Mouse (Mus musculus) Muller cell, postnatal 12 days (primary cell): ENCODE measurements around the gene Gm42715.
"Not testable (repeated sequence)": the region's sequence is repeated elsewhere in the genome, so short reads cannot be mapped to it uniquely, and the experiment has no call there.

Experiments
- DNase-seq: peaks from one replicate; pipeline ENCODE4 v3.0.0-alpha.2; 2015; ENCODE audit errors: inconsistent ontology term

Gene Gm42715

GRCm38 (mm10) chr7:127519284-127519683 lies at the start of gene Gm42715:
Gene Gm42715 (plus strand): TSS chr7:127519584.
- DNase-seq = no peak

DNA sequence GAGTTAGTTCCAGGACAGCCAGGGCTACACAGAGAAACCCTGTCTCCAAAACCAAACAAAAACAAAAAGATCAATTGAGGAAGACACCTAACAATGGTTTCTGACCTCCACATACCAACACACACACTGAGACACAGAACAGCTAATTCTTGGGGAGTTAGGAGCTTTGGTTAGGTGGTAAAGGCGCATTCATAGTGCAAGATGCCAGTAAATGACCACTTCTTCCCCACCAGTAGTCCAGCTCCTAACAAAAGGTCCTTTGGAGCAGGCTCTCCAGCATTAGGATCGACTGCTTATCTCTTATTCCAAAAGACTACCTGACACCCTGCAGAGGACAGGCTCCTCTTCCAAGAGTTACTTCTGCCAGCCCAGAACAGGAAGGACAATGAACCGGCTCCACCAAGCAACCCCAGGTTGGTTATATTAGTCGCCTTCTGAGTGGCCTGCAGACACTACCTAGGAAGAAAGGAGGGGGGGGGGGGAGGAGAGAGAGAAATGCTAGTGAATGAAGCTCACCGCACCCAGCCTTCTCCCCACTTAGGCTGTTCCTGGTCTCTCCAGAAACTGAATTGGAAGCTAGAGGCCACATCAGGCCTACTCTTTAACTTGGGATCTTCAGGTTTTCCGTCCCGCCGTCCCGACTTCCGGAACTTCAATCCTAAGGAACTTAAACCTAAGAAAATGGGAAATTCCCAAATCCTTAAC lies 49.2 kb upstream of the Gm42715 start:
- DNase-seq = no peak

DNA sequence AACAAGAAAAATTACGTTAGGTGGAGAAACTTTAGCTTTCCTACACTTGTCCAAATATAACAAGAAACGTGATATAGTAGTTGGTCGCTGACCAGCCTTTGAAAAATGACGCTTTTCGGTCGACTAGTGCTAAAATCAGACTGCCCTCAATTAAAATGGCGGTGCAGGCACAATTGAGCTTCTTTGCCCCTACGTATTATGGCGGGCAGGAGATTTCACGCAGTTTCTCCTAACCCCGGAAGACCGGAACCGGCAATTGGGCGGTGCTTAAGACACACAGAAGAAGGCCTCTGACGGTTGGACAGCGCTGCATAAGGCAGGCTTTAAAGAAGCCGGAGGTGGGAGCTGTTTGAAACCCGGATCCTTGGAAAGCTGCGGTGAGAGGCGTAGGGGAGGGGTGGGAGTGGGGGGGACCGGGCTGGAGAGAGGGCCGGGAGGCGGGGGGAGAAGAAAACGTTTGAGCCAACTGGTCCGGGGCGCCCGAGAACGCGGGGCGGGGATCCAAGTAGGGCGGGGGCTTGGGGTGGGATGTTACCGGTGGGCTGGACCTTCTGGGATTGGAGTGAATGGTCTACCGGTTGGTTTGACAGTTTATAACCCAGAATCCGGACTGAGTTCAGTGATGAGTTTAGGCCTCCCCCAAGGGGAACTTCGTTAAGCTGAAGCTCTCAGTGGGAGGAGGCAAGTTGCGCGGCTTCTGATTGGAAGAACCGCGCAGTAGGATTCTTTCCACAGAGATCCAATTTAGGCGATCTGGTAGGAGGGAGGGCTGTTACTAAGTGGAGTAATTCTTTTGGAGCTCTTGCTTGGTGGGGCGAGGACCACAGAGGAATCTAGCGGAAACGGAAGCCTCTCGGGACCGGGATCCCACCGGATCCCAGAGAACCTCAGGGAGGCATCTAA lies 48.4 kb upstream of the Gm42715 start:
- DNase-seq = peak; percentile 98

DNA sequence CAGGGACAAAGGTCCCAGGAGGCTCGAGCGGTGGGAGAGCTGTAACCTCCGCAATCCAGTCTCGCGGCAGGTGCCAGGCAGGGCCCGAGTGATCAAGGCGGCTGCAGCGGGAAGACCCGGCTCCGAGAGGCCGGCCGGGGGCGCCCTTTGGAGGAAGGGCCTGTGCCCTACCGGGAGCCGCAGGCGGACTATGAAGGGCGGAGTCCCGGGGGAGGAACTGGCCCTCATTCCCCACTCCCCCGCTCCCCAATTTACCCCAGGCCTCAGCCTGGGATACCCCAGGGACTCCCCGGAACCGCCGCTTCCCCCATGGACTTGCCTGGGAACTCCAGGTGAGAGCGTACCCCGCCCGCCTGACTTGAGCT lies 47.8 kb upstream of the Gm42715 start:
- no peak for DNase-seq

- DNase-seq = no peak
Observed at GRCm38 (mm10) chr7:127472060-127472459, 47.3 kb upstream of the Gm42715 start.

GRCm38 (mm10) chr7:127473705-127474104 lies 45.7 kb upstream of the Gm42715 start:
- no peak for DNase-seq

- no peak for DNase-seq
Observed at GRCm38 (mm10) chr7:127474378-127475070, 44.9 kb upstream of the Gm42715 start.

- DNase-seq = no peak
Observed at GRCm38 (mm10) chr7:127475186-127475740, 44.1 kb upstream of the Gm42715 start.

DNA sequence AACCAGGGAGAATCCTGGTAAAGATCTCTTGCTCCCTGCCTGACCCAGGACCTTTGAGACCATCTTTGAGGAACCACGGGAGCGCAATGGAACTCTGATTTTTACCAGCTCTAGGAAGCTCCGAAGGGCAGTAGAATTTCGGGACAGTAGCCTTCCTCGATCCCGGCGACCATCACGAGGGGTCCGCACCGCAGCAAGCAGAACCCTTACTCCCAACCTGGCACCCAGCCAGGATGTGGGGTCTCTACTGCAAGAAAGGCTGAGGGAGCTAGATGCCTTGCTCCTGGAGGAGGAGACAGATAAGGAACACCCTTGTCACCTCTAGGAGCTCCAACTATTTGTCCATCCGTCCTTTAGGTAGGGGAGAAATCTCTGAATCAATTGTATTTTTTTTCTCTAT lies 43.0 kb upstream of the Gm42715 start:
- no peak for DNase-seq

GRCm38 (mm10) chr7:127476855-127477254 lies 42.5 kb upstream of the Gm42715 start:
- no peak for DNase-seq

GRCm38 (mm10) chr7:127477687-127478634 lies 41.4 kb upstream of the Gm42715 start:
- DNase-seq = peak; percentile 100

DNA sequence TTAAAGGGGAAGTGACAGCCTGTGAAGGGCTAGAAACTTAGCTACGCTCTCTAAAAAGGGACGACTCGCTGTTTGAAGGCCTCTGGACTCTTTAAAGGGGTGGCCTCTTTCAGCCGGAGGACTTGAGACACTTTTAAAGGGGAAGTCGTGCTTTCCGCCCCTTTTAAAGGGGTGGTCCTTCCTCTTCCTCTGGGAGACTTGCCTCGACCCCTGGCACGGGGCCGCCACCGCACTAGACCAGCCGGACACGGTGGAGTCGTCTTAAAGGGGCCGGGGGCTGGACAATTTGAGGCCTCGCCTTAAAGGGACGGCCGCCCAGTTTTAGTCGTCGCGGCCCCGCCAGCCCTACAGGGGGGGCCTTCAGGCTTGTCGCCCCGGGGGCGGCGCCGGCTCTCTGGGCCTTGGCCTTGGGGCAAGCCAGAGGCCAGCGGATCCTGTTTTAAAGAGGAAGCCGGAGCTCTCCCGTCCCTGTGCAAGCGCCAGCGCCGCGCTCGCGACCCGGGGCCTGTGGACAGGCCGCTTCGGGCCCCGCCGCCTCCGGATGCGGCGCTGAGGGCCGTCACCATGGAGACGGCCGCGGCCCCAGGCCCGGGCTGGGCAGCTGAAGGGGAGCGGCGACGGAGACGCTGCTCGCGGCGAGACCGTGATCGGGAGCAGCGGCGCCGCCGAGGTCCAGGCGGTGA lies 40.6 kb upstream of the Gm42715 start, which contains the start of gene Fbrs:
Fbrs (plus strand) TSS at position 565 of the 683 bp plus-strand sequence.
- DNase-seq = peak; percentile 100

DNA sequence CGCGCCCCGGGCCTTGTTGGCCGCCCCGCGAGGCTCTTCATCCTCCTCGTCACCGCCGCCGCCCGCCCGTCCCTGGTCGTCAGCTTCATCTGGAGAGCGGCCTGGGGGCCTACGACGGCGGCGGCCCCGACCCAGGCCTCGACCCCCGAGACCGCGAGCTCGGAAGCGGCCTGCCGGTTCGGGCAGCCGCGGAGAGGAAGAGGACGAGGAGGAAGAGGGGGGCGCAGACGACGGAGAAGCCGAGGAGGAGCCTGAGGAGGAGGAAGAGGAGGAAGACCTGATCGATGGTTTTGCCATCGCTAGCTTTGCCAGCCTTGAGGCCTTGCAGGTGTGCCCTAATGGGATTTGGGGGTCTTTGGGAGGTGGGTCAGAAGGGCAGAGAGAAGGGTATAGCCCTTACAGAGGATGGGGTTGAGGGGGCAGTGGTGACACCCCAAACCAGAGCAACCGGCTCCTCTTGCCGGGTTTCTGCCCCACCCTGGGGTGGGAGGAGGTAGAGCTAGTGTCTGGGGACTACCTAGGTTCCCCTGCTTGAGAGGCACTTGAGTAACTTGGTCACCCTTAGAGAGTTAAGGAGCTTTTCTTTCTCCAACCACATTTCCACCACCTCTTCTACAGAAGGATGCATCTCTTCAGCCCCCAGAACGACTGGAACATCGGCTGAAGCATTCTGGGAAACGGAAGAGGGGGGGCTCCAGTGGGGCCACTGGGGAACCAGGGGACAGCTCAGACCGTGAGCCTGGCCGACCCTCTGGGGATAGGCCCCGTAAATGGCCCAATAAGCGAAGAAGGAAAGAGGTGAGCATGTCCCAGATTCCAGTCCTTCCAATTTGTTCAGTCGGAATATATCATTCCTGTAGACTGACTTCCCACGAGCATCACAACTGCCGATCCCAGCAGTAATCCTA lies 39.8 kb upstream of the Gm42715 start:
- DNase-seq = peak; percentile 44

- no peak for DNase-seq
Observed at GRCm38 (mm10) chr7:127480321-127480720, 39.1 kb upstream of the Gm42715 start.

GRCm38 (mm10) chr7:127485416-127485815 lies 34.0 kb upstream of the Gm42715 start:
- DNase-seq = no peak

- DNase-seq = not testable (repeated sequence)
Observed at GRCm38 (mm10) chr7:127488364-127488763, 31.0 kb upstream of the Gm42715 start.

GRCm38 (mm10) chr7:127489982-127490381 lies 29.4 kb upstream of the Gm42715 start:
- no peak for DNase-seq

DNA sequence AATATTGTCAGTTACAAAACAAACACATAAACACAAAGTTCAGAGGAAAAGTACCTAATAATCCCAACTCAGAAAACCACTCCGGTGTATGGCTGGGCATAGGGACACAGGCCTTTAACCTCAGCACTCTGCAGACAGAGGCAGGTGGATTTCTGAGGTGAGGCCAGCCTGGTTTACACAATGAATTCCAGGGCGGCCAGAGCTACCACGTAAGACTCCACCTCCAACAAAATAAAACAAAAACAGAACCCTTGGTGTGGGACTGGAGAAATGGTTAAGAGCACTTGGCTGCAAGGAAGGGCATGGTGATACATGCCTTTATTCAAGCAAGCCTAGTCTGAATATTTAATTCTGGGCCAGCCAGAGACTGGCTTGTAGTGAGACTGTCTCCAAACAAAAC lies 27.5 kb upstream of the Gm42715 start:
- DNase-seq = no peak

DNA sequence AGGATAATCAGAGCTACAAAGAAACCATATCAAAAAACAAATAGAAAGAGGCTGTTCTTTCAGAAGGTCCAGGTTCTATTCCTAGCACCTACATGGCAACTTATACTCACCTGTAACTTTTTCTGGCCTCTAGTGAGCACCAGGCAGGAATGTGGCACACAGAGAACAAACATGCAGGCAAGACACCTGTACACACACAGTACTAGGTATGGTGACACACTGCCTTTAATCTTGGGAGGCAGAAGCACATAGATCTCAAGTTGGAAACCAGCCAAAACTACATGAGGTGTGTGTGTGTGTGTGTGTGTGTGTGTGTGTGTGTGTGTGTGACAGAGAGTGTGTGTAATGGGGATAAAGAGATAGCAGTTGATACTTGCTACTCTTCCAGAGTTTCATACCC lies 24.7 kb upstream of the Gm42715 start:
- no peak for DNase-seq
